Mouse (Mus musculus) G1E-ER4 (cell line): ENCODE measurements around the gene Snx29. TPM values are rescaled to one million over a fixed set of nuclear protein-coding genes. Genes with fewer than 3 reads are reported as not detected.

ENCODE experiments used
- GATA1 ChIP-seq: IDR thresholded peaks from one replicate; pipeline ENCODE4 v1.8.0; 2012; ENCODE audit warnings: low read length, inconsistent platforms
- polyA plus RNA-seq: library from polyadenylated mRNA; stranded (reverse); fragments of >175 nt; gene quantifications from 2 replicates; pipeline ENCODE4 v1.2.3, GENCODE M21; 2012

Gene Snx29
- polyA plus RNA-seq, 1 experiment = 3.7 TPM

GRCm38 (mm10) chr16:11426810-11427537 is 104.3 kb downstream of the Snx29 start:
- no peak for TF ChIP-seq GATA1

GRCm38 (mm10) chr16:11429784-11430183 is 107.1 kb downstream of the Snx29 start:
- TF ChIP-seq GATA1 = no peak

GRCm38 (mm10) chr16:11430520-11430919 is 107.8 kb downstream of the Snx29 start:
- no peak for TF ChIP-seq GATA1

GRCm38 (mm10) chr16:11433779-11434178 is 111.1 kb downstream of the Snx29 start:
- no peak for TF ChIP-seq GATA1

GRCm38 (mm10) chr16:11437641-11438040 is 114.9 kb downstream of the Snx29 start:
- no peak for TF ChIP-seq GATA1

GRCm38 (mm10) chr16:11439417-11439816 is 116.7 kb downstream of the Snx29 start:
- TF ChIP-seq GATA1 = no peak

GRCm38 (mm10) chr16:11441616-11442015 is 118.9 kb downstream of the Snx29 start:
- no peak for TF ChIP-seq GATA1

GRCm38 (mm10) chr16:11442534-11442933 is 119.8 kb downstream of the Snx29 start:
- TF ChIP-seq GATA1 = no peak

- no peak for TF ChIP-seq GATA1
Measured at GRCm38 (mm10) chr16:11444626-11445025, 121.9 kb downstream of the Snx29 start.

- no peak for TF ChIP-seq GATA1
Measured at GRCm38 (mm10) chr16:11446977-11447376, 124.3 kb downstream of the Snx29 start.

GRCm38 (mm10) chr16:11447905-11448304 is 125.2 kb downstream of the Snx29 start:
- no peak for TF ChIP-seq GATA1

GRCm38 (mm10) chr16:11449344-11449743 is 126.6 kb downstream of the Snx29 start:
- TF ChIP-seq GATA1 = no peak

- TF ChIP-seq GATA1 = no peak
Measured at GRCm38 (mm10) chr16:11450626-11451025, 127.9 kb downstream of the Snx29 start.

- no peak for TF ChIP-seq GATA1
Measured at GRCm38 (mm10) chr16:11454871-11455270, 132.2 kb downstream of the Snx29 start.

- TF ChIP-seq GATA1 = no peak
Measured at GRCm38 (mm10) chr16:11455545-11456140, 132.9 kb downstream of the Snx29 start.

- no peak for TF ChIP-seq GATA1
Measured at GRCm38 (mm10) chr16:11456141-11456645, 133.5 kb downstream of the Snx29 start.

GRCm38 (mm10) chr16:11457136-11457535 is 134.4 kb downstream of the Snx29 start:
- TF ChIP-seq GATA1 = no peak
